Mouse (Mus musculus) 3134 (cell line): ENCODE data around the gene Efnb3.

Experiments used
- DNase-seq: peaks from one replicate; pipeline ENCODE4 v3.0.0-alpha.2; 2011; ENCODE audit warnings: low spot score; ENCODE audit not compliant: insufficient read length; ENCODE audit errors: extremely low read depth

Gene Efnb3

GRCm38 (mm10) chr11:69516661-69517060 is 43.3 kb downstream of the Efnb3 start:
- no peak for DNase-seq

DNA sequence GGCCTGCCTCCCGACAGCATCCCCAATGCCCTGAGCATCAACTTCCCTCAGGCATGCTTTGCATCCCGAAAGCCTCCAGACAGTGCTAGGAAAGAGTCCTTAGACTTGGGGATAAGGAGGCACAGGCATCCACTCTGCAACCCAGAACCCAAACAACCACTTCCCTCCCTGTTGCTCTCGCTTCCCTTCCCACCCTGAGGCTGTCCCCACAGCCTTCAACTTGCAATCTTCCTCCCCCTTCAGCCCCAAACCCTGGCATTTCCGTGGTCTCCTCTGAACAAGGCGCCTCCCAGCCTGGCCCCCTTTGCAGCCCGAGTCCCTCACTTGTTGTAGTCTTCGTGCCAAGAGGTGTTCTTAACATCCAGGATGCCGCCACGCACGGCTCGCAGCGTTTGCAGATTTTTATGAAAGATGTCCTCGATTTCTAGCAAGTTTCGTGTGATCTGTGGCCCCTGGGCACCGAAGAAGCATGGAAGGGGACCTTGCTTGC is 43.8 kb downstream of the Efnb3 start:
- no peak for DNase-seq

DNA sequence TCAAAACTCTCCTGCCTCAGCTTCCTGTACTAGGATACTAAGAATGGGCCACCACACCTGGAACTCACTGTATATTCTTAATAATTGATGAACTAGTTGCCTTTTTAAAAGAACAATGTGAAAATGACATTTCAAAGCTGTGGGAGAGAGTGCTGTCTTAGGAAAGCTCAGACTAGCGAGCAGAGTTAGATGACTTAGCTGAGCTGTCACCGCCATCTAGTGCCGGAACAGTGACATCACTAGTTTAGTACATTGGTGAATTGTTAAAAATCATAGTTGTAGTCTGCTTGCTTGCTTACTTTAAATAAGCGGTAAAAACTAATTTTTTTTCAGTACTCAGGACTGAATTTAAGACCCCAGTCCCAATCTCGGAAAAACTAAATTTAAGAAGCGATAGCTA is 46.2 kb downstream of the Efnb3 start:
- DNase-seq, result no peak

GRCm38 (mm10) chr11:69510796-69511496 is 49.1 kb downstream of the Efnb3 start:
- DNase-seq, result no peak
